Mouse (Mus musculus): ENCODE measurements around the gene Plpp3.
"Not testable (repeated sequence)": the region's sequence is repeated elsewhere in the genome, so short reads cannot be mapped to it uniquely, and the experiment has no call there.

Gene Plpp3

GRCm38 (mm10) chr4:105260893-105261769 lies 104.0 kb downstream of the Plpp3 start:
- DNase-seq (ENCODE audit: low spot score): no peak

- no peak for DNase-seq (ENCODE audit: low spot score)
Measured at GRCm38 (mm10) chr4:105262358-105262757, 105.2 kb downstream of the Plpp3 start.

- DNase-seq (ENCODE audit: low spot score): no peak
Measured at GRCm38 (mm10) chr4:105263600-105263999, 106.5 kb downstream of the Plpp3 start.

- DNase-seq (ENCODE audit: low spot score): no peak
Measured at GRCm38 (mm10) chr4:105265041-105265440, 107.9 kb downstream of the Plpp3 start.

GRCm38 (mm10) chr4:105265678-105266077 lies 108.5 kb downstream of the Plpp3 start:
- no peak for DNase-seq (ENCODE audit: low spot score)

- DNase-seq (ENCODE audit: low spot score): no peak
Measured at GRCm38 (mm10) chr4:105268202-105268730, 111.1 kb downstream of the Plpp3 start.

- not testable (repeated sequence) for DNase-seq (ENCODE audit: low spot score)
Measured at GRCm38 (mm10) chr4:105269398-105269797, 112.3 kb downstream of the Plpp3 start.

GRCm38 (mm10) chr4:105271166-105271565 lies 114.0 kb downstream of the Plpp3 start:
- DNase-seq (ENCODE audit: low spot score): peak; percentile 31

- no peak for DNase-seq (ENCODE audit: low spot score)
Measured at GRCm38 (mm10) chr4:105273034-105273433, 115.9 kb downstream of the Plpp3 start.

GRCm38 (mm10) chr4:105273486-105273885 lies 116.3 kb downstream of the Plpp3 start:
- DNase-seq (ENCODE audit: low spot score): no peak

- DNase-seq (ENCODE audit: low spot score): no peak
Measured at GRCm38 (mm10) chr4:105275616-105276015, 118.5 kb downstream of the Plpp3 start.

GRCm38 (mm10) chr4:105276062-105276795 lies 119.1 kb downstream of the Plpp3 start:
- no peak for DNase-seq (ENCODE audit: low spot score)

GRCm38 (mm10) chr4:105278161-105278560 lies 121.0 kb downstream of the Plpp3 start:
- DNase-seq (ENCODE audit: low spot score): no peak

GRCm38 (mm10) chr4:105278571-105279410 lies 121.6 kb downstream of the Plpp3 start:
- no peak for DNase-seq (ENCODE audit: low spot score)

- no peak for DNase-seq (ENCODE audit: low spot score)
Measured at GRCm38 (mm10) chr4:105279806-105280205, 122.7 kb downstream of the Plpp3 start.

- DNase-seq (ENCODE audit: low spot score): no peak
Measured at GRCm38 (mm10) chr4:105281751-105282231, 124.6 kb downstream of the Plpp3 start.

All from urinary bladder, postnatal 14 days (tissue).